Mouse (Mus musculus) limb, embryonic 10.5 days (tissue): ENCODE results near the gene Rai1. TPM values are rescaled to one million over a fixed set of nuclear protein-coding genes. Genes with fewer than 3 reads are reported as not detected.

Experiments
- DNase-seq: peaks from one replicate; pipeline ENCODE4 v3.0.0-alpha.2; 2017; ENCODE audit warnings: low spot score
- H3K27ac ChIP-seq: fragments of 300-500 bp; sonication (generic); 2 replicates; pipeline ENCODE4 v1.5.1; 2016; ENCODE audit warnings: mild to moderate bottlenecking
- H3K27me3 ChIP-seq: fragments of 300-500 bp; sonication (generic); 2 replicates; pipeline ENCODE4 v1.6.1; 2016; ENCODE audit warnings: low read depth, mild to moderate bottlenecking; ENCODE audit not compliant: poor library complexity, severe bottlenecking
- H3K36me3 ChIP-seq: fragments of 300-500 bp; sonication (generic); 2 replicates; pipeline ENCODE4 v1.6.1; 2016; ENCODE audit warnings: mild to moderate bottlenecking, moderate library complexity
- H3K4me1 ChIP-seq: fragments of 300-500 bp; sonication (generic); 2 replicates; pipeline ENCODE4 v1.6.1; 2016
- H3K4me3 ChIP-seq: fragments of 300-500 bp; sonication (generic); 2 replicates; pipeline ENCODE4 v1.5.1; 2016; ENCODE audit warnings: mild to moderate bottlenecking, moderate library complexity
- H3K9me3 ChIP-seq: fragments of 300-500 bp; sonication (generic); replicated peaks from 2 replicates; pipeline ENCODE4 v1.6.1; 2016; ENCODE audit warnings: mild to moderate bottlenecking
- WGBS: fragments of 180-500 bp; shearing (Covaris S2); methylation state at CpG from one replicate; pipeline ENCODE4 v1.1.7; 2016; 5-methylcytosine and 5-hydroxymethylcytosine counted together
- polyA plus RNA-seq: library from polyadenylated mRNA; unstranded; fragments of >200 nt; fragmentation: Nextera tagmentation; extraction: Ambion mirVana; gene quantifications from 2 replicates; pipeline ENCODE4 v1.2.1, GENCODE M21; 2016

Rai1 gene
- polyA plus RNA-seq, result 34.3 and 37.3 TPM in 2 replicates

GRCm38 (mm10) chr11:60104810-60105592 lies at the start of gene Rai1:
Rai1 (plus strand) TSS chr11:60105013.
- Histone ChIP-seq H3K4me1 (peaks cover 39% of the 10 kb centered on the region), H3K4me3 (peak within 1 kb of the TSS; percentile 81), H3K36me3 (0 out of 2 replicates have a peak, but pooled peaks cover 10% of the 10 kb centered on the region), H3K9me3 (no peaks in the 10 kb centered on the region), H3K27ac (peak within 1 kb of the TSS; percentile 100), H3K27me3 (no peaks in the 10 kb centered on the region)
- DNase-seq, result peak; percentile 97
- WGBS, result 1% methylated on average over 93 of the region's 105 CpGs

DNA sequence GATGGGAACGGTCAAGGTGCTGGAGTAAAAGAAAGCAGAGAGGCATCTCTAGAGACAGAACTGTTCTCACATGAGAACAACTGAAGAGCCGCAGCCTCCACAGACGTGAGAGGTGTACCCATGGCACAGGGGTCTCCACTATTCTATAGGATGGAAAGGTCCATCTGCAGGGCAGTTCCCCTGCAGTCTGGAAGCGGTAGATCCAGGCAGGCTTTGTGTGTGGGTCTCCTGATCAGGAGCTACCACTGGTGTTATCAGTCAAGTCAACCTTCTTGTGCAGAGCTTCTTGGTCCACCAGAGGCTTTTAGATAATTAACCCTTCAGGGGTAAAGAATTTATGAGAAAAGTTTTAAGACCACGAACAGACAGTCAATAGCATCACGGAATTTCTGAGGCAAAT lies 48.3 kb upstream of the Rai1 start:
- 84% methylated on average over 6 of the region's 6 CpGs for WGBS
- H3K9me3 ChIP-seq, result no peaks in the 10 kb centered on the region
- DNase-seq, result no peak
- no peaks in the 10 kb centered on the region for H3K36me3 ChIP-seq
- no peaks in the 10 kb centered on the region for H3K27me3 ChIP-seq
- no peak overlapping the region for H3K27ac ChIP-seq
- no peak overlapping the region for H3K4me3 ChIP-seq
- no peaks in the 10 kb centered on the region for H3K4me1 ChIP-seq

- 76% methylated on average over 2 of the region's 2 CpGs for WGBS
- no peak for DNase-seq
- no peaks in the 10 kb centered on the region for H3K4me1 ChIP-seq
- no peaks in the 10 kb centered on the region for H3K9me3 ChIP-seq
- no peaks in the 10 kb centered on the region for H3K36me3 ChIP-seq
- no peak overlapping the region for H3K4me3 ChIP-seq
- no peaks in the 10 kb centered on the region for H3K27me3 ChIP-seq
- H3K27ac ChIP-seq, result no peak overlapping the region
Measured at GRCm38 (mm10) chr11:60057987-60058386, 46.8 kb upstream of the Rai1 start.

GRCm38 (mm10) chr11:60058441-60058840 lies 46.4 kb upstream of the Rai1 start:
- WGBS, result 82% methylated on average over 10 of the region's 10 CpGs
- no peaks in the 10 kb centered on the region for H3K4me1 ChIP-seq

DNA sequence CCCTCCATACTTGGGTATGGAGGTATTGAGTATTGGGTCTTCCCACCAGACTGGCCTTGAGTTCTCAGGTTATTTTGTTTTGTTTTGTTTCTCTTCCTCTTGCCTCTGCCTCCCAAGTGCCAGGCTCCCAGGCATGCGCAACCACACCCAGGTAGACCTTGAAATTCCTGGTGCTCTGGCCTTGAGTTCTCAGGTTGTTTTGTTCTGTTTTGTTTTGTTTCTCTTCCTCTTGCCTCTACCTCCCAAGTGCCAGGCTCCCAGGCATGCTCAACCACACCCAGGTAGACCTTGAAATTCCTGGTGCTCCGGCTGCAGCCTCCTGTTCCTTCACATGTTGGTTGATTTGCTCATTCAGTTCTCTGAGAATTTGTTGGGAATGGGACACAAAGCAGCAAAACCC lies 44.8 kb upstream of the Rai1 start:
- H3K36me3 ChIP-seq, result no peaks in the 10 kb centered on the region
- H3K4me3 ChIP-seq, result no peak overlapping the region
- no peak for DNase-seq
- no peaks in the 10 kb centered on the region for H3K9me3 ChIP-seq
- 95% methylated on average over 2 of the region's 2 CpGs for WGBS
- no peak overlapping the region for H3K27ac ChIP-seq
- H3K27me3 ChIP-seq, result no peaks in the 10 kb centered on the region
- no peaks in the 10 kb centered on the region for H3K4me1 ChIP-seq

More at GRCm38 (mm10) chr11:60058441-60058840, 46.4 kb upstream of the Rai1 start:
- Histone ChIP-seq H3K27ac (no peak overlapping the region), H3K27me3 (no peaks in the 10 kb centered on the region), H3K36me3 (no peaks in the 10 kb centered on the region), H3K4me3 (no peak overlapping the region), H3K9me3 (no peaks in the 10 kb centered on the region)
- no peak for DNase-seq

DNA sequence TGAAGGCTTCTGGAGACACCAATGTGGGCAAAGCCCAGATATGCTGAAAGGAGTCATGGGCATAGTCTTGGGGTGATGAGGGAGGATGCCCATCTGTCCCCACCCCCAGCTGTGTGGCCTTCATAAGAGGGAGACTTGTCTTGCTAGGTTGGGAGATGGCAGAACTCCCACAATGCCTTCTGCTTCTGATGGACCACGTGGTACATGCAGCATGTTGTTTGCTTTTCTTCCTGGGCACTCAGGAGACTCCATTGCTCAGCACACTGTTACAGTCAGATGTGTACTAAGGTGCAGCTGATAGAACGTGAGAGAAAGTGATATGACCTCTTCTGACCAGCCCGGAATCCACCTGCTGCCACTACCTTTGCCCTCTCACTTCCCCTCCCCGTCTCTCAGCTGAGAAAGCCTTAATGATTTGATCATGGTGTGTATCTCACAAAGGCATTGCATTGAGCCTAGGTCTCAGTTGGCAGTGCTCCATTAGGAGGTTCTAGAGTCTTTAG lies 43.3 kb upstream of the Rai1 start:
- H3K4me3 ChIP-seq, result no peak overlapping the region
- no peaks in the 10 kb centered on the region for H3K4me1 ChIP-seq
- no peak for DNase-seq
- no peaks in the 10 kb centered on the region for H3K27me3 ChIP-seq
- H3K36me3 ChIP-seq, result no peaks in the 10 kb centered on the region
- 87% methylated on average over 4 of the region's 4 CpGs for WGBS
- H3K27ac ChIP-seq, result no peak overlapping the region
- H3K9me3 ChIP-seq, result no peaks in the 10 kb centered on the region

- H3K36me3 ChIP-seq, result no peaks in the 10 kb centered on the region
- H3K27me3 ChIP-seq, result no peaks in the 10 kb centered on the region
- H3K4me3 ChIP-seq, result no peak overlapping the region
- no peaks in the 10 kb centered on the region for H3K4me1 ChIP-seq
- WGBS, result 65% methylated on average over 1 of the region's 1 CpGs
- DNase-seq, result no peak
- no peaks in the 10 kb centered on the region for H3K9me3 ChIP-seq
- H3K27ac ChIP-seq, result no peak overlapping the region
Measured at GRCm38 (mm10) chr11:60065267-60065666, 39.5 kb upstream of the Rai1 start.

DNA sequence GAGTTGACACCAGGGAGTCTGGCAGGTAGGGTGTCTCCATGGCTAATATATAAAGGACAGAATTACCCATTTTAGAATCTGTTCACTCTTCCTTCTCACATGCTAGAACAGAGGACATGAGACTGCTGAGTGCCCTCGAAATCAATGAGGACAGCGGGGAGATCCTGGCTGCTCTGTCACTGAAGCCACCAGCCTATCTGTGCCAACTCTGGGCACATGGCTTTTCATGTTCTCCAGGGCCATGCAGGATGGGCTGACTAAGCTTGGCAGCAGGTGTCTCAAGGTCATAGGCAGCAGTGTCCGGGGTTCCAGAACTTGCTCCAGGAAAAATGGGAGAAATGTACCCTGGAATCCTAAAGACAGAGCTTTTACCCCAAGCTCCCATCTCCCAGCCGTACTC lies 37.2 kb upstream of the Rai1 start:
- no peak overlapping the region for H3K27ac ChIP-seq
- no peaks in the 10 kb centered on the region for H3K27me3 ChIP-seq
- no peak overlapping the region for H3K4me3 ChIP-seq
- 0 out of 2 replicates have a peak, but pooled peaks cover 3% of the 10 kb centered on the region for H3K4me1 ChIP-seq
- H3K9me3 ChIP-seq, result no peaks in the 10 kb centered on the region
- WGBS, result 90% methylated on average over 4 of the region's 4 CpGs
- no peaks in the 10 kb centered on the region for H3K36me3 ChIP-seq
- no peak for DNase-seq

- Histone ChIP-seq H3K4me3 (no peak overlapping the region), H3K9me3 (no peaks in the 10 kb centered on the region), H3K4me1 (0 out of 2 replicates have a peak, but pooled peaks cover 3% of the 10 kb centered on the region), H3K27ac (no peak overlapping the region), H3K27me3 (no peaks in the 10 kb centered on the region), H3K36me3 (no peaks in the 10 kb centered on the region)
- no peak for DNase-seq
Measured at GRCm38 (mm10) chr11:60068631-60069030, 36.2 kb upstream of the Rai1 start.

DNA sequence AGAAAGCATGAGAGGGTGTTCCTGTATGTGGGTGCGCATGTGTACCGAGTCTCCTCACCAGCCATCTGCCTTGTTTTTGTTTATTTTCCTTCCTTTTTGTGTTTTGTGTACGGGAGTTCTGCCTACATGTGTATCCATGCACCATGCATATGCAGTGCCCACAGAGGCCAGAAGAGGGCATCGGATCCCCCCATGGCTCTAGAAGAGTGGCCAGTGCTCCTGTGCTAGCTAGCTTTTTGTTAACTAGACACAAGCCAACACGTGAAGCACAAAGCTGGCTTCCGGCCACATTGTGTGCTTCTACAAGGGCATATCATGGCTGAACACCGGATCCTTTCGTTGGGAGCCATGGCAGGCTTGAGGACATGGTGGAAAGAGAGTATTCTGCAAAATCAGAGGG lies 34.2 kb upstream of the Rai1 start:
- 47% methylated on average over 8 of the region's 8 CpGs for WGBS
- Histone ChIP-seq H3K27ac (no peak overlapping the region), H3K4me3 (no peak overlapping the region), H3K27me3 (no peaks in the 10 kb centered on the region), H3K9me3 (no peaks in the 10 kb centered on the region), H3K36me3 (no peaks in the 10 kb centered on the region), H3K4me1 (0 out of 2 replicates have a peak, but pooled peaks cover 3% of the 10 kb centered on the region)
- peak; percentile 79 for DNase-seq

DNA sequence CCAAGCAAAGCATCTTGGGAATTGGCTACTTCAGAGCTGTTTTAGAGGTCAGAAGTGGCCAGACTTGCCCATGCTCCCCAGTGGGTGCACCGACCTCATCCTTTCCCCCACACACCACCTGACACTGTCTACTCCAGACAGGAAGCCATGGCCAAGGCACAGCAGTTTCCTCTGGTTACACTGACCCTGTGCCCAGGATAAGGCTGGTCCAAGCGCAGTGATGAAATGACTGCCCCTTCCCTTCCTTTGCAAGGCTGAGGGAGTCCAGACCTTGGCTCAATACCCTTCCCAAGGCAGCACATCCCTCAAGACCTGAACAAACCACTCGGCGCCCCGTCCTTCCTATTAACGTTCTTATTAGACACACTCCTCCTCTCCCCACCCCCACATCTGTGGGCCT lies 33.6 kb upstream of the Rai1 start:
- Histone ChIP-seq H3K9me3 (no peaks in the 10 kb centered on the region), H3K27me3 (no peaks in the 10 kb centered on the region), H3K4me3 (no peak overlapping the region), H3K27ac (no peak overlapping the region), H3K4me1 (0 out of 2 replicates have a peak, but pooled peaks cover 3% of the 10 kb centered on the region), H3K36me3 (no peaks in the 10 kb centered on the region)
- DNase-seq, result no peak
- WGBS, result 87% methylated on average over 6 of the region's 6 CpGs

DNA sequence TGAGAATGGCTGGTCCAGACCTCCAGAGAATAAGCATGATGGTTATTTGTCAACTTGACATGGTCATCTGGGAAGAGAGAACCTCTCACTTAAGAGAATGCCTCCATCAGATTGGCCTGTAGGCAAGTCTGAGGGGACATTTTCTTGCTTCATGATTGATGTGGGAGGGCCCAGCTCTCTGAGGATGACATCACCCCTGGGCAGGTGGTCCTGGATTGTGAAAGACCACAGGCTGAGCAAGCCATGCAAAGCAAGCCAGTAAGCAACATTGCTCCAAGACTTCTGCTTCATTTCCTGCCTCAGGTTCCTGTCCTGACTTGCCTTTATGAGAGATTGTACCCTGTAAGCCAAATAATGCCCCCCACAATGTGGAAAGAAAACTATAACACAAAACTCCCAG lies 31.7 kb upstream of the Rai1 start:
- DNase-seq, result no peak
- H3K36me3 ChIP-seq, result no peaks in the 10 kb centered on the region
- no peak overlapping the region for H3K4me3 ChIP-seq
- H3K4me1 ChIP-seq, result 0 out of 2 replicates have a peak, but pooled peaks cover 3% of the 10 kb centered on the region
- H3K27me3 ChIP-seq, result no peaks in the 10 kb centered on the region
- no peak overlapping the region for H3K27ac ChIP-seq
- H3K9me3 ChIP-seq, result no peaks in the 10 kb centered on the region

- WGBS, result 79% methylated on average over 15 of the region's 15 CpGs
- Histone ChIP-seq H3K9me3 (no peaks in the 10 kb centered on the region), H3K27me3 (no peaks in the 10 kb centered on the region), H3K36me3 (no peaks in the 10 kb centered on the region), H3K27ac (no peak overlapping the region), H3K4me3 (no peak overlapping the region), H3K4me1 (0 out of 2 replicates have a peak, but pooled peaks cover 3% of the 10 kb centered on the region)
- DNase-seq, result no peak
Measured at GRCm38 (mm10) chr11:60073936-60074502, 30.8 kb upstream of the Rai1 start.
